Mouse (Mus musculus): Measurements from ENCODE around the gene Gm9044. TPM values are rescaled to one million over a fixed set of nuclear protein-coding genes. Genes with fewer than 3 reads are reported as not detected.
"Not testable (repeated sequence)": the region's sequence is repeated elsewhere in the genome, so short reads cannot be mapped to it uniquely, and the experiment has no call there.

Gm9044 gene
- polyA plus RNA-seq, 1 experiment from 2014 or later: not detected

GRCm38 (mm10) chr10:118294938-118295337 is 37.3 kb downstream of the Gm9044 start, which contains the start of gene Iltifb:
Gene Iltifb, minus strand, starts transcription at chr10:118295038.
- H3K27me3 ChIP-seq (replicated peaks; ENCODE audit: control insufficient read depth, insufficient read depth, low read length): no peaks in the 10 kb centered on the region
- no peaks in the 10 kb centered on the region for H3K36me3 ChIP-seq (ENCODE audit: control insufficient read depth, insufficient read depth, low read length)
- H3K4me3 ChIP-seq (ENCODE audit: low read length): no peak within 1 kb of the TSS
- H3K4me2 ChIP-seq (ENCODE audit: low read depth, low read length): no peak within 1 kb of the TSS
- H3K27ac ChIP-seq (ENCODE audit: low read length): no peak within 1 kb of the TSS
- ATAC-seq: no peak
- no peaks in the 10 kb centered on the region for H3K4me1 ChIP-seq (ENCODE audit: control insufficient read depth, insufficient read depth, low read length)
- WGBS: 91% methylated on average over 6 of the region's 6 CpGs
- H3K9me3 ChIP-seq (ENCODE audit: control insufficient read depth, low read length): no peaks in the 10 kb centered on the region
- no peak within 1 kb of the TSS for H3K9ac ChIP-seq (ENCODE audit: low read depth, low read length)

- H3K36me3 ChIP-seq (ENCODE audit: control insufficient read depth, insufficient read depth, low read length); H3K9me3 ChIP-seq (ENCODE audit: control insufficient read depth, low read length); ATAC-seq; H3K4me2 ChIP-seq (ENCODE audit: low read depth, low read length); H3K27me3 ChIP-seq (replicated peaks; ENCODE audit: control insufficient read depth, insufficient read depth, low read length); H3K4me1 ChIP-seq (ENCODE audit: control insufficient read depth, insufficient read depth, low read length); H3K27ac ChIP-seq (ENCODE audit: low read length); H3K4me3 ChIP-seq (ENCODE audit: low read length); H3K9ac ChIP-seq (ENCODE audit: low read depth, low read length): not testable (repeated sequence)
- WGBS: 94% methylated on average over 2 of the region's 5 CpGs
These were observed 49.2 kb downstream of the Gm9044 start for GRCm38 (mm10) chr10:118283016-118283415.

DNA sequence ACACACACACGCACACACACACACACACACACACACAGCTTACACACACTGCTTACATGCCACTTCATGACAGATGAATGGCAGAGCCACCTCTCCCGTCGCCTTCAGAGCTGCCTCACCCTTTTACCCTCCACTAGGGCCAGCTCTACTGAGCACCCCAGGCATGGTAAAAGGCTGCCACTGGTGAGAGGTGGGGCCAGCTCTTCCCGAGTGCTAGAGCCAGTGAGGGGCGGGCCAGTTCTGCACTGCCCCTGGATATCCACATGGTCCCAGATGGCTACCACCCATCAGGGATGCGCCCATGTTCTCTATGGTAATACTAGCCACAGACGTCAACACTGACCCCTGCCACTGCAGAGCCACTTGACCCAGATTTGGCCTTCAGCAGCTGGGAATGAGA is 49.6 kb downstream of the Gm9044 start:
- H3K27me3 ChIP-seq (replicated peaks; ENCODE audit: control insufficient read depth, insufficient read depth, low read length); H3K36me3 ChIP-seq (ENCODE audit: control insufficient read depth, insufficient read depth, low read length); H3K4me3 ChIP-seq (ENCODE audit: low read length); H3K4me1 ChIP-seq (ENCODE audit: control insufficient read depth, insufficient read depth, low read length); H3K4me2 ChIP-seq (ENCODE audit: low read depth, low read length); H3K9me3 ChIP-seq (ENCODE audit: control insufficient read depth, low read length); ATAC-seq; H3K9ac ChIP-seq (ENCODE audit: low read depth, low read length); H3K27ac ChIP-seq (ENCODE audit: low read length): not testable (repeated sequence)
- 73% methylated on average over 6 of the region's 7 CpGs for WGBS

Other genes starting within 250 kb of the Gm9044 start
- 13.0 and 13.9 TPM in 2 replicates for gene Mdm1, start 190.6 kb downstream of the Gm9044 start, polyA plus RNA-seq (2015; fragmentation: Nextera tagmentation; extraction: Ambion mirVana)
- gene Il22, start 127.5 kb downstream of the Gm9044 start, polyA plus RNA-seq (2015; fragmentation: Nextera tagmentation; extraction: Ambion mirVana): not detected in 2 replicates
- not detected in 2 replicates for gene Gm32717, start 91.6 kb downstream of the Gm9044 start, polyA plus RNA-seq (2015; fragmentation: Nextera tagmentation; extraction: Ambion mirVana)
- not detected in 2 replicates for gene Gm32802, start 73.7 kb downstream of the Gm9044 start, polyA plus RNA-seq (2015; fragmentation: Nextera tagmentation; extraction: Ambion mirVana)
- not detected in 2 replicates for gene Iltifb, start 37.4 kb downstream of the Gm9044 start, polyA plus RNA-seq (2015; fragmentation: Nextera tagmentation; extraction: Ambion mirVana)
- not detected in 2 replicates for gene Gm9040, start 5.4 kb downstream of the Gm9044 start, polyA plus RNA-seq (2015; fragmentation: Nextera tagmentation; extraction: Ambion mirVana)
- 0.06 TPM in 1 of 2 replicates, not detected in the other for gene Gm9045, start 5.4 kb upstream of the Gm9044 start, polyA plus RNA-seq (2015; fragmentation: Nextera tagmentation; extraction: Ambion mirVana)
- gene Gm9046, start 10.8 kb upstream of the Gm9044 start, polyA plus RNA-seq (2015; fragmentation: Nextera tagmentation; extraction: Ambion mirVana): not detected in 2 replicates
- gene Gm9048, start 16.3 kb upstream of the Gm9044 start, polyA plus RNA-seq (2015; fragmentation: Nextera tagmentation; extraction: Ambion mirVana): not detected in 2 replicates
- gene Gm9049, start 21.7 kb upstream of the Gm9044 start, polyA plus RNA-seq (2015; fragmentation: Nextera tagmentation; extraction: Ambion mirVana): 0.06 TPM in 1 of 2 replicates, not detected in the other
- gene Ifng, start 108.6 kb upstream of the Gm9044 start, polyA plus RNA-seq (2015; fragmentation: Nextera tagmentation; extraction: Ambion mirVana): not detected in 2 replicates